19 mouse cellular contexts compared by ENCODE assay signal in the genomic region with DNA sequence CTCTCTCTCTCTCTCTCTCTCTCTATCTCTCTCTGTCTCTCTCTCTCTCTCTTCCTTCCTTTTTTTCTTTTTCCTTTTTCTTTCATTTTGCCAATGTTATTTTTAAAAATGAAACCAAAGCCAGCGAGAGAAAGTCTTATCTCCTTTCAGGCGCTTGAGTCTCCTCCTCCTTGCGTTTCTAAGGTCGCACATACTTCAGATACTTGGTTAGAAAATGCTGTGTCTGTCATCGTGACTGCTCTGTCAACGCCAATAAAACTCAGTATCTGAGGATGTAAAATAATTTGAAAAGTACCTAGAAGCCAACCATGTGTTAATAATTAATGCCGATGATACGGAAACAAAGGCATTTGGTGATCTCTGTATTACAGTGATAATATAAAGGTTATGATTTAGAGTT. TPM values are rescaled to one million over a fixed set of nuclear protein-coding genes. Genes with fewer than 3 reads are reported as not detected.
A peak's percentile ranks its signal among the peaks of the same experiment; 100 is the strongest.
DNase-seq lines count a peak whose midpoint lies in the region; ATAC-seq and TF ChIP-seq lines count a peak whose summit lies in the region.
"Had no signal": no experiment of that assay in that cellular context is flagged by ENCODE, and none has a peak within 500 bp of the region (broad histone marks: within the 10 kb centered on the region; RNA-seq: fewer than 3 reads in every experiment).

No protein-coding gene starts in this region.

- H3K79me2 ChIP-seq in liver, adult 2 months (ENCODE audit: control insufficient read depth, insufficient read depth, low read length) = no peaks in the 10 kb centered on the region
- H3K79me2 ChIP-seq in MEL (ENCODE audit: control insufficient read depth, insufficient read depth, low read length, poor library complexity) = no peaks in the 10 kb centered on the region

- no peak for TF ChIP-seq RAD21 in MEL (IDR thresholded peaks at IDR 0.05; ENCODE audit: low read depth, low read length)

- peaks cover 29% of the 10 kb centered on the region for H3K4me1 ChIP-seq in heart, embryonic 13.5 days
- H3K4me1 ChIP-seq in liver, adult 2 months (ENCODE audit: control insufficient read depth, insufficient read depth, low read length) = peaks cover 11% of the 10 kb centered on the region
- peaks cover 2 to 14% of the 10 kb centered on the region in 2 experiments for H3K4me1 ChIP-seq in MEL (ENCODE audit: control insufficient read depth in 1 of 2, insufficient read depth in 2 of 2, low read length in 2 of 2)
- 0 out of 4 replicates have a peak, but pooled peaks cover 0 to 3% of the 10 kb centered on the region in 2 experiments for H3K4me1 ChIP-seq in liver, embryonic 14.5 days (replicated peaks; ENCODE audit: control insufficient read depth in 2 of 2, insufficient read depth in 2 of 2, low read length in 1 of 2)
- H3K4me1 ChIP-seq in hindbrain, embryonic 10.5 days (replicated peaks) = no peaks in the 10 kb centered on the region
- H3K4me1 ChIP-seq: limb, embryonic 13.5 days; midbrain, embryonic 13.5 days had no signal

- peak overlapping the region; percentile 65 for H3K4me2 ChIP-seq in heart, embryonic 13.5 days
- H3K4me2 ChIP-seq in liver, embryonic 14.5 days (ENCODE audit: low read depth) = peak overlapping the region; percentile 45
- H3K4me2 ChIP-seq: limb, embryonic 13.5 days; midbrain, embryonic 13.5 days had no signal

- 21% methylated on average over 8 of the region's 8 CpGs for WGBS in heart, embryonic 13.5 days
- 12% methylated on average over 8 of the region's 8 CpGs for WGBS in liver, adult 2 months
- WGBS in liver, embryonic 14.5 days (ENCODE audit: insufficient replicate concordance) = 29% methylated on average over 8 of the region's 8 CpGs
- WGBS in hindbrain, embryonic 10.5 days = 87% methylated on average over 8 of the region's 8 CpGs

- H3K9ac ChIP-seq in heart, embryonic 13.5 days = no peak overlapping the region
- no peak overlapping the region for H3K9ac ChIP-seq in liver, adult 2 months (ENCODE audit: low read depth, low read length)
- H3K9ac ChIP-seq in MEL (ENCODE audit: control insufficient read depth, low read depth, low read length, poor library complexity, severe bottlenecking) = no peak overlapping the region
- no peak overlapping the region for H3K9ac ChIP-seq in liver, embryonic 14.5 days (replicated peaks)
- H3K9ac ChIP-seq: limb, embryonic 13.5 days; midbrain, embryonic 13.5 days had no signal

- TF ChIP-seq CTCF in liver, adult 2 months (IDR thresholded peaks at IDR 0.05; ENCODE audit: low read depth, low read length) = no peak
- no peak for TF ChIP-seq CTCF in MEL (IDR thresholded peaks at IDR 0.05 in 2 of 3, conservative IDR thresholded peaks at IDR 0.05 in 1 of 3; ENCODE audit: control insufficient read depth in 1 of 3, insufficient read depth in 1 of 3, low read depth in 2 of 3, low read length in 3 of 3, poor library complexity in 1 of 3, severe bottlenecking in 1 of 3)
- TF ChIP-seq CTCF in liver, embryonic 14.5 days (IDR thresholded peaks at IDR 0.05; ENCODE audit: low read depth) = no peak

- peak overlapping the region; percentile 33 for H3K4me3 ChIP-seq in heart, embryonic 13.5 days
- peak overlapping the region; percentile 13; the same call in 1 of the 2 replicates for H3K4me3 ChIP-seq in liver, adult 2 months (ENCODE audit: insufficient read depth, low read depth, low read length)
- peak overlapping the region; percentile 53 to 63 for H3K4me3 ChIP-seq in MEL (ENCODE audit: control insufficient read depth in 1 of 2, insufficient read depth in 1 of 2, low read depth in 2 of 2, low read length in 2 of 2)
- no peak overlapping the region for H3K4me3 ChIP-seq in liver, embryonic 14.5 days (ENCODE audit: insufficient read depth in 1 of 2, low read depth in 2 of 2, low read length in 2 of 2)
- no peak overlapping the region for H3K4me3 ChIP-seq in hindbrain, embryonic 10.5 days
- H3K4me3 ChIP-seq: left cerebral cortex, adult 2 months; limb, embryonic 13.5 days; midbrain, embryonic 13.5 days had no signal

- no peak for TF ChIP-seq EP300 in MEL (IDR thresholded peaks at IDR 0.05; ENCODE audit: low read depth in 1 of 2, low read length in 2 of 2)
- no peak for TF ChIP-seq EP300 in liver, embryonic 14.5 days (IDR thresholded peaks at IDR 0.05; ENCODE audit: low read depth)

- ATAC-seq in heart, embryonic 13.5 days (ENCODE audit: extremely low read depth, insufficient number of reproducible peaks, low FRiP score, low TSS enrichment) = no peak
- no peak for ATAC-seq in liver, embryonic 14.5 days (ENCODE audit: insufficient read depth)
- ATAC-seq: forebrain, embryonic 16.5 days; hindbrain, embryonic 16.5 days; midbrain, embryonic 13.5 days had no signal

- DNase-seq in heart, postnatal 25 days (ENCODE audit: low spot score) = no peak
- no peak for DNase-seq in liver, adult 2 months (ENCODE audit: extremely low read depth, low read depth, low spot score)
- DNase-seq in liver = no peak
- DNase-seq in MEL (ENCODE audit: low read depth, low spot score) = peak; percentile 45
- no peak for DNase-seq in liver, embryonic 14.5 days (ENCODE audit: low read depth in 3 of 3, low spot score in 3 of 3)
- no peak for DNase-seq in hindbrain, embryonic 10.5 days (ENCODE audit: low spot score)
- DNase-seq in right cerebral cortex, postnatal 36 days (ENCODE audit: low spot score in 2 of 2) = no peak
- DNase-seq: adrenal gland, postnatal 25 days; cerebellum, postnatal 10 days; gastrocnemius, postnatal 25 days; thymus, adult 2 months had no signal

- intact Hi-C loops in heart, postnatal 25 days (cut with DNase I) = no loop called here

- H3K9me3 ChIP-seq in heart, embryonic 13.5 days = no peaks in the 10 kb centered on the region
- no peaks in the 10 kb centered on the region for H3K9me3 ChIP-seq in MEL (replicated peaks; ENCODE audit: insufficient read depth, low read length)
- H3K9me3 ChIP-seq in liver, embryonic 14.5 days (ENCODE audit: control insufficient read depth, low read length) = no peaks in the 10 kb centered on the region
- H3K9me3 ChIP-seq in hindbrain, embryonic 10.5 days = no peaks in the 10 kb centered on the region
- H3K9me3 ChIP-seq: limb, embryonic 13.5 days; midbrain, embryonic 13.5 days had no signal

- TF ChIP-seq POLR2A in liver, adult 2 months (IDR thresholded peaks at IDR 0.05; ENCODE audit: extremely low read depth, insufficient read depth, low read length) = no peak
- TF ChIP-seq POLR2A in MEL (IDR thresholded peaks at IDR 0.05; ENCODE audit: control insufficient read depth in 1 of 2, insufficient read depth in 1 of 2, low read depth in 1 of 2, low read length in 2 of 2, poor library complexity in 1 of 2) = no peak

- no peak overlapping the region for H3K27ac ChIP-seq in heart, embryonic 13.5 days (replicated peaks)
- no peak overlapping the region for H3K27ac ChIP-seq in liver, adult 2 months (replicated peaks; ENCODE audit: insufficient read depth, low read depth, low read length)
- no peak overlapping the region for H3K27ac ChIP-seq in MEL (ENCODE audit: control insufficient read depth, low read depth, low read length)
- no peak overlapping the region for H3K27ac ChIP-seq in liver, embryonic 14.5 days
- H3K27ac ChIP-seq in hindbrain, embryonic 10.5 days = no peak overlapping the region
- H3K27ac ChIP-seq: left cerebral cortex, adult 2 months; limb, embryonic 13.5 days; midbrain, embryonic 13.5 days had no signal

- H3K36me3 ChIP-seq in heart, embryonic 13.5 days = no peaks in the 10 kb centered on the region
- H3K36me3 ChIP-seq in liver, adult 2 months (ENCODE audit: control insufficient read depth, insufficient read depth, low read length) = no peaks in the 10 kb centered on the region
- H3K36me3 ChIP-seq in MEL (ENCODE audit: control insufficient read depth in 1 of 2, insufficient read depth in 2 of 2, low read length in 2 of 2) = peaks cover 0 to 6% of the 10 kb centered on the region in 2 experiments; a peak in 2 of 4 replicates
- H3K36me3 ChIP-seq in liver, embryonic 14.5 days (replicated peaks; ENCODE audit: control insufficient read depth, insufficient read depth, low read depth) = no peaks in the 10 kb centered on the region
- H3K36me3 ChIP-seq in hindbrain, embryonic 10.5 days = no peaks in the 10 kb centered on the region
- H3K36me3 ChIP-seq: G1E; limb, embryonic 13.5 days; midbrain, embryonic 13.5 days had no signal

- H3K27me3 ChIP-seq in heart, embryonic 13.5 days (replicated peaks) = peaks cover 35% of the 10 kb centered on the region
- no peaks in the 10 kb centered on the region for H3K27me3 ChIP-seq in liver, adult 2 months (ENCODE audit: control insufficient read depth, insufficient read depth, low read length)
- H3K27me3 ChIP-seq in MEL (ENCODE audit: control insufficient read depth in 1 of 2, insufficient read depth in 2 of 2, low read length in 2 of 2) = peaks cover 0 to 1% of the 10 kb centered on the region in 2 experiments; a peak in 2 of 4 replicates
- no peaks in the 10 kb centered on the region for H3K27me3 ChIP-seq in liver, embryonic 14.5 days (ENCODE audit: control insufficient read depth, insufficient read depth, low read length)
- H3K27me3 ChIP-seq in hindbrain, embryonic 10.5 days (ENCODE audit: insufficient read depth, poor library complexity, severe bottlenecking) = no peaks in the 10 kb centered on the region
- H3K27me3 ChIP-seq: midbrain, embryonic 13.5 days had no signal

RNA-seq across cellular contexts. Expression of gene Enpp4, which starts 30.4 kb away (rescaled TPM):
- polyA plus RNA-seq in heart, embryonic 13.5 days (2015; fragmentation: Nextera tagmentation; extraction: Ambion mirVana) = 6.7 and 7.8 TPM in 2 replicates
- total RNA-seq in heart, postnatal 25 days (2021) = 10 to 100 TPM; 19.0 to 19.1 TPM
- 6.1 and 7.7 TPM in 2 replicates for total RNA-seq in liver, adult 2 months (2014; rRNA removed)
- 2.4 and 2.6 TPM in 2 replicates for polyA plus RNA-seq in liver, adult 2 months (2012; rRNA removed)
- total RNA-seq in MEL (2012; rRNA removed) = 13.9 and 15.3 TPM in 2 replicates
- 10 to 100 TPM in 1 of 2 experiments, not detected in 1; 21.7 TPM for polyA plus RNA-seq in MEL (2012; ENCODE audit: insufficient read depth in 1 of 2, insufficient read length in 2 of 2, low read depth in 1 of 2, low replicate concordance in 2 of 2, missing spikeins in 1 of 2)
- 2.0 and 2.7 TPM in 2 replicates for polyA plus RNA-seq in liver, embryonic 14.5 days (2012; rRNA removed)
- polyA plus RNA-seq in liver, embryonic 14.5 days (2014; fragmentation: Nextera tagmentation; extraction: Ambion mirVana) = 3.5 and 3.8 TPM in 2 replicates
- 2.1 and 2.3 TPM in 2 replicates for polyA plus RNA-seq in hindbrain, embryonic 10.5 days (2016; fragmentation: Nextera tagmentation; extraction: Ambion mirVana)
- polyA plus RNA-seq: G1E had no signal

RNA-seq across cellular contexts. Expression of gene Clic5, which starts 52.4 kb away (rescaled TPM):
- polyA plus RNA-seq in heart, embryonic 13.5 days (2015; fragmentation: Nextera tagmentation; extraction: Ambion mirVana) = 9.0 and 9.9 TPM in 2 replicates
- 100 to 1,000 TPM; 114 to 142 TPM for total RNA-seq in heart, postnatal 25 days (2021)
- total RNA-seq in liver, adult 2 months (2014; rRNA removed) = 0.37 and 1.0 TPM in 2 replicates
- polyA plus RNA-seq in liver, adult 2 months (2012; rRNA removed) = 0.15 and 0.19 TPM in 2 replicates
- not detected in 2 replicates for total RNA-seq in MEL (2012; rRNA removed)
- not detected for polyA plus RNA-seq in MEL (2012; ENCODE audit: insufficient read depth in 1 of 2, insufficient read length in 2 of 2, low read depth in 1 of 2, low replicate concordance in 2 of 2, missing spikeins in 1 of 2)
- 0.24 and 0.31 TPM in 2 replicates for polyA plus RNA-seq in liver, embryonic 14.5 days (2012; rRNA removed)
- 0.24 and 0.42 TPM in 2 replicates for polyA plus RNA-seq in liver, embryonic 14.5 days (2014; fragmentation: Nextera tagmentation; extraction: Ambion mirVana)
- polyA plus RNA-seq in hindbrain, embryonic 10.5 days (2016; fragmentation: Nextera tagmentation; extraction: Ambion mirVana) = 0.17 and 0.29 TPM in 2 replicates
- polyA plus RNA-seq: erythroblast, embryonic 14.5 days; G1E had no signal

RNA-seq across cellular contexts. Expression of gene Enpp5, which starts 57.4 kb away (rescaled TPM):
- polyA plus RNA-seq in heart, embryonic 13.5 days (2015; fragmentation: Nextera tagmentation; extraction: Ambion mirVana) = 15.8 and 16.2 TPM in 2 replicates
- total RNA-seq in heart, postnatal 25 days (2021) = 10 to 100 TPM; 10.1 to 10.6 TPM
- total RNA-seq in liver, adult 2 months (2014; rRNA removed) = 19.7 and 23.5 TPM in 2 replicates
- 9.1 and 9.4 TPM in 2 replicates for polyA plus RNA-seq in liver, adult 2 months (2012; rRNA removed)
- total RNA-seq in MEL (2012; rRNA removed) = 5.2 TPM in 2 replicates
- 1 to 10 TPM in 1 of 2 experiments, not detected in 1; 7.0 TPM for polyA plus RNA-seq in MEL (2012; ENCODE audit: insufficient read depth in 1 of 2, insufficient read length in 2 of 2, low read depth in 1 of 2, low replicate concordance in 2 of 2, missing spikeins in 1 of 2)
- polyA plus RNA-seq in liver, embryonic 14.5 days (2012; rRNA removed) = 3.5 and 4.1 TPM in 2 replicates
- 3.3 and 3.8 TPM in 2 replicates for polyA plus RNA-seq in liver, embryonic 14.5 days (2014; fragmentation: Nextera tagmentation; extraction: Ambion mirVana)
- polyA plus RNA-seq in hindbrain, embryonic 10.5 days (2016; fragmentation: Nextera tagmentation; extraction: Ambion mirVana) = 9.2 and 17.1 TPM in 2 replicates
- polyA plus RNA-seq: G1E had no signal

Comparison
In these comparisons a context has a peak if more than half of its experiments do, and no peak if none do; other contexts are left out.
1. H3K4me3 ChIP-seq: peak in heart, embryonic 13.5 days (single experiment), liver, adult 2 months (single experiment) and MEL (2 of 2); none in liver, embryonic 14.5 days (0 of 2) and hindbrain, embryonic 10.5 days (single experiment).